Comparison of ENCODE assay signal across 31 mouse cellular contexts in genomic region chr14:117889653-117890052, GRCm38 (mm10).
DNase-seq lines count a peak whose midpoint lies in the region; ATAC-seq and TF ChIP-seq lines count a peak whose summit lies in the region.
"Had no signal": no experiment of that assay in that cellular context is flagged by ENCODE, and none has a peak within 500 bp of the region (broad histone marks: within the 10 kb centered on the region; RNA-seq: fewer than 3 reads in every experiment).

No protein-coding gene starts in this region.

- in situ Hi-C loops in CH12.LX (cut with MboI; ENCODE audit: low pct_ligation_motif_present, low pct_unique_long_range_greater_than_20kb, low sequenced_read_pairs) = no loop called here

- DNase-seq in hindbrain, postnatal 0 days (ENCODE audit: low spot score) = no peak
- peak; percentile 15 for DNase-seq in liver, adult 2 months (ENCODE audit: extremely low read depth, low read depth, low spot score)
- no peak for DNase-seq in liver
- peak; percentile 17 for DNase-seq in CH12.LX (ENCODE audit: extremely low read depth)
- peak; percentile 50 for DNase-seq in brain, embryonic 14.5 days (ENCODE audit: low read depth)
- DNase-seq: adrenal gland, postnatal 14 days; B cell, adult 2 months; cerebellum, adult 11-12 months; cerebellum, adult 9-11 months; embryo, embryonic 11 days; gastrocnemius, postnatal 10 days; heart, postnatal 4 days; kidney, adult 2 months; kidney, postnatal 10 days; liver, embryonic 13.5 days; lung, adult 18-20 months; lung, postnatal 14 days; right cerebral cortex, postnatal 14 days; thymus, postnatal 14 days had no signal

- no peak for ATAC-seq in hindbrain, postnatal 0 days
- ATAC-seq in hindbrain, embryonic 12.5 days (ENCODE audit: low FRiP score) = no peak
- ATAC-seq in erythroid progenitor cell, adult 5-6 weeks (replicated peaks; ENCODE audit: low FRiP score, poor library complexity, severe bottlenecking) = no peak
- ATAC-seq: forebrain, embryonic 16.5 days; inflammation-experienced regulatory T-cells, adult 6 months had no signal

- peak; percentile 52 for TF ChIP-seq RAD21 in CH12.LX (IDR thresholded peaks at IDR 0.05; ENCODE audit: low read depth, low read length)

- no peaks in the 10 kb centered on the region for H3K9me3 ChIP-seq in hindbrain, postnatal 0 days (ENCODE audit: low read length)
- H3K9me3 ChIP-seq in hindbrain, embryonic 12.5 days (replicated peaks) = no peaks in the 10 kb centered on the region
- no peaks in the 10 kb centered on the region for H3K9me3 ChIP-seq in CH12.LX (replicated peaks; ENCODE audit: low read length)
- H3K9me3 ChIP-seq: embryonic facial prominence, embryonic 12.5 days; forebrain, embryonic 10.5 days; heart, embryonic 15.5 days; limb, embryonic 13.5 days; liver, embryonic 13.5 days; neural tube, embryonic 13.5 days; stomach, embryonic 15.5 days had no signal

- dilution Hi-C loops in CH12.LX (cut with MboI; ENCODE audit: extremely low pct_ligation_motif_present, extremely low pct_unique_long_range_greater_than_20kb, low sequenced_read_pairs) = no loop called here

- H3K4me1 ChIP-seq in hindbrain, postnatal 0 days (ENCODE audit: insufficient read depth, low read length) = no peaks in the 10 kb centered on the region
- no peaks in the 10 kb centered on the region for H3K4me1 ChIP-seq in hindbrain, embryonic 12.5 days
- H3K4me1 ChIP-seq in liver, adult 2 months (ENCODE audit: control insufficient read depth, insufficient read depth, low read length) = no peaks in the 10 kb centered on the region
- H3K4me1 ChIP-seq in CH12.LX (ENCODE audit: control insufficient read depth in 1 of 2, insufficient read depth in 2 of 2) = peaks cover 0 to 3% of the 10 kb centered on the region in 2 experiments; a peak in 1 of 4 replicates
- H3K4me1 ChIP-seq: embryonic facial prominence, embryonic 12.5 days; heart, embryonic 15.5 days; liver, embryonic 13.5 days; stomach, embryonic 15.5 days had no signal

- TF ChIP-seq EP300 in CH12.LX (IDR thresholded peaks at IDR 0.05; ENCODE audit: low read length) = no peak

- 67% methylated on average over 2 of the region's 2 CpGs for WGBS in hindbrain, postnatal 0 days
- 59% methylated on average over 2 of the region's 2 CpGs for WGBS in hindbrain, embryonic 12.5 days
- WGBS in liver, adult 2 months = 31% methylated on average over 2 of the region's 2 CpGs

- H3K36me3 ChIP-seq in hindbrain, postnatal 0 days (ENCODE audit: insufficient read depth, low read length) = no peaks in the 10 kb centered on the region
- no peaks in the 10 kb centered on the region for H3K36me3 ChIP-seq in hindbrain, embryonic 12.5 days
- no peaks in the 10 kb centered on the region for H3K36me3 ChIP-seq in liver, adult 2 months (ENCODE audit: control insufficient read depth, insufficient read depth, low read length)
- H3K36me3 ChIP-seq in CH12.LX (replicated peaks in 1 of 2; ENCODE audit: control insufficient read depth in 1 of 2, insufficient read depth in 1 of 2, low read length in 1 of 2) = no peaks in the 10 kb centered on the region
- H3K36me3 ChIP-seq: embryonic facial prominence, embryonic 12.5 days; forebrain, embryonic 10.5 days; heart, embryonic 15.5 days; limb, embryonic 13.5 days; liver, embryonic 13.5 days; neural tube, embryonic 13.5 days; stomach, embryonic 15.5 days had no signal

- peak; percentile 44 for TF ChIP-seq CTCF in hindbrain, postnatal 0 days (IDR thresholded peaks at IDR 0.05; ENCODE audit: low read depth)
- TF ChIP-seq CTCF in liver, adult 2 months (IDR thresholded peaks at IDR 0.05; ENCODE audit: low read depth, low read length) = no peak
- peak in 1 of 2 experiments; percentile 58; a peak in 2 of 4 replicates for TF ChIP-seq CTCF in CH12.LX (conservative IDR thresholded peaks at IDR 0.05 in 1 of 2, IDR thresholded peaks at IDR 0.05 in 1 of 2; ENCODE audit: low read depth in 2 of 2, low read length in 2 of 2)
- TF ChIP-seq CTCF in brain, embryonic 14.5 days (IDR thresholded peaks at IDR 0.05; ENCODE audit: borderline replicate concordance, extremely low read depth, insufficient read depth, insufficient read length) = no peak

- no peaks in the 10 kb centered on the region for H3K79me2 ChIP-seq in liver, adult 2 months (ENCODE audit: control insufficient read depth, insufficient read depth, low read length)
- no peaks in the 10 kb centered on the region for H3K79me2 ChIP-seq in CH12.LX (replicated peaks; ENCODE audit: control insufficient read depth, extremely low read depth, insufficient read depth, poor library complexity, severe bottlenecking)

- H3K27ac ChIP-seq in hindbrain, postnatal 0 days = no peak overlapping the region
- no peak overlapping the region for H3K27ac ChIP-seq in hindbrain, embryonic 12.5 days
- H3K27ac ChIP-seq in liver, adult 2 months (replicated peaks; ENCODE audit: insufficient read depth, low read depth, low read length) = no peak overlapping the region
- no peak overlapping the region for H3K27ac ChIP-seq in CH12.LX (ENCODE audit: insufficient read depth, low read depth)
- H3K27ac ChIP-seq: embryonic facial prominence, embryonic 12.5 days; forebrain, embryonic 10.5 days; heart, embryonic 15.5 days; hindbrain, embryonic 14.5 days; limb, embryonic 13.5 days; liver, embryonic 13.5 days; neural tube, embryonic 13.5 days; stomach, embryonic 15.5 days had no signal

- no peak for TF ChIP-seq POLR2A in liver, adult 2 months (IDR thresholded peaks at IDR 0.05; ENCODE audit: extremely low read depth, insufficient read depth, low read length)
- no peak for TF ChIP-seq POLR2A in CH12.LX (IDR thresholded peaks at IDR 0.05; ENCODE audit: low read depth, low read length)
- TF ChIP-seq POLR2A in brain, embryonic 14.5 days (IDR thresholded peaks at IDR 0.05; ENCODE audit: borderline replicate concordance, extremely low read depth, insufficient read depth, insufficient read length, poor library complexity, severe bottlenecking) = no peak

- H3K4me3 ChIP-seq in hindbrain, postnatal 0 days (ENCODE audit: low read length) = no peak overlapping the region
- H3K4me3 ChIP-seq in hindbrain, embryonic 12.5 days = no peak overlapping the region
- no peak overlapping the region for H3K4me3 ChIP-seq in liver, adult 2 months (ENCODE audit: insufficient read depth, low read depth, low read length)
- H3K4me3 ChIP-seq in CH12.LX (replicated peaks in 1 of 3; ENCODE audit: low read depth in 2 of 3, low read length in 2 of 3, poor library complexity in 1 of 3) = no peak overlapping the region
- H3K4me3 ChIP-seq: embryonic facial prominence, embryonic 12.5 days; forebrain, embryonic 10.5 days; heart, embryonic 15.5 days; limb, embryonic 13.5 days; liver, embryonic 13.5 days; neural tube, embryonic 13.5 days; stomach, embryonic 15.5 days had no signal

- H3K4me2 ChIP-seq in hindbrain, postnatal 0 days (ENCODE audit: low read depth, low read length) = no peak overlapping the region
- H3K4me2 ChIP-seq in hindbrain, embryonic 12.5 days (replicated peaks) = no peak overlapping the region
- no peak overlapping the region for H3K4me2 ChIP-seq in CH12.LX (ENCODE audit: insufficient read depth, low read depth, poor library complexity, severe bottlenecking)
- H3K4me2 ChIP-seq: embryonic facial prominence, embryonic 12.5 days; heart, embryonic 15.5 days; hindbrain, embryonic 14.5 days; limb, embryonic 13.5 days; liver, embryonic 13.5 days; midbrain, embryonic 11.5 days; neural tube, embryonic 13.5 days; stomach, embryonic 15.5 days had no signal

- no peaks in the 10 kb centered on the region for H3K27me3 ChIP-seq in hindbrain, postnatal 0 days (ENCODE audit: insufficient read depth, low read length)
- H3K27me3 ChIP-seq in hindbrain, embryonic 12.5 days = no peaks in the 10 kb centered on the region
- no peaks in the 10 kb centered on the region for H3K27me3 ChIP-seq in liver, adult 2 months (ENCODE audit: control insufficient read depth, insufficient read depth, low read length)
- H3K27me3 ChIP-seq in CH12.LX (replicated peaks) = no peaks in the 10 kb centered on the region
- H3K27me3 ChIP-seq: embryonic facial prominence, embryonic 12.5 days; heart, embryonic 15.5 days; limb, embryonic 13.5 days; liver, embryonic 13.5 days; neural tube, embryonic 13.5 days; stomach, embryonic 15.5 days had no signal

- H3K9ac ChIP-seq in hindbrain, postnatal 0 days (replicated peaks; ENCODE audit: low read length) = no peak overlapping the region
- no peak overlapping the region for H3K9ac ChIP-seq in hindbrain, embryonic 12.5 days
- no peak overlapping the region for H3K9ac ChIP-seq in liver, adult 2 months (ENCODE audit: low read depth, low read length)
- H3K9ac ChIP-seq in CH12.LX (ENCODE audit: insufficient read depth, low read depth) = no peak overlapping the region
- H3K9ac ChIP-seq: embryonic facial prominence, embryonic 12.5 days; heart, embryonic 15.5 days; hindbrain, embryonic 14.5 days; limb, embryonic 13.5 days; liver, embryonic 13.5 days; neural tube, embryonic 13.5 days; stomach, embryonic 15.5 days had no signal

TF ChIP-seq in CH12.LX, 34 proteins besides CTCF, POLR2A, EP300 and RAD21:
- peak; percentile 19; the same call in 1 of the 2 replicates for TF ChIP-seq SMC3 (IDR thresholded peaks at IDR 0.05; ENCODE audit: low read depth, low read length)
- TF ChIP-seq PAX5 (IDR thresholded peaks at IDR 0.05; ENCODE audit: low read length) = no peak

Comparison
In these comparisons a context has a peak if more than half of its experiments do, and no peak if none do; other contexts are left out.
1. DNase-seq: peak in liver, adult 2 months (single experiment), CH12.LX (single experiment) and brain, embryonic 14.5 days (single experiment); none in hindbrain, postnatal 0 days (single experiment) and liver (single experiment).